Mouse (Mus musculus) C2C12 (cell line): ENCODE results near the gene Slc2a2. TPM values are rescaled to one million over a fixed set of nuclear protein-coding genes. Genes with fewer than 3 reads are reported as not detected.

Experiments
- H3K27me3 ChIP-seq: one replicate; pipeline ENCODE4 v1.6.1; 2011; ENCODE audit not compliant: control insufficient read depth, insufficient read depth, insufficient read length
- H3K36me3 ChIP-seq: one replicate; pipeline ENCODE4 v1.6.1; 2011; ENCODE audit not compliant: control insufficient read depth, insufficient read depth
- H3K4me3 ChIP-seq: one replicate; pipeline ENCODE4 v1.5.1; 2011; ENCODE audit warnings: mild to moderate bottlenecking, control low read depth; ENCODE audit not compliant: poor library complexity, insufficient read depth, severe bottlenecking
- H3K79me2 ChIP-seq: one replicate; pipeline ENCODE4 v1.6.1; 2011; ENCODE audit not compliant: control insufficient read depth, insufficient read depth
- H3K79me3 ChIP-seq: one replicate; pipeline ENCODE4 v1.6.1; 2011; ENCODE audit warnings: low read depth, control low read depth
- H3ac ChIP-seq: one replicate; pipeline ENCODE3; 2011; ENCODE audit warnings: low read depth; ENCODE audit not compliant: control insufficient read depth, insufficient read length
- CEBPB ChIP-seq: IDR thresholded peaks from one replicate; pipeline ENCODE4 v1.6.1; 2011; ENCODE audit warnings: low read depth, mild to moderate bottlenecking, control low read depth, moderate library complexity
- CTCF ChIP-seq: IDR thresholded peaks from one replicate; pipeline ENCODE4 v1.5.1; 2011; ENCODE audit not compliant: control insufficient read depth, insufficient read depth, insufficient read length
- FOSL1 ChIP-seq: IDR thresholded peaks from one replicate; pipeline ENCODE4 v1.8.0; 2011; ENCODE audit warnings: mild to moderate bottlenecking, low read length; ENCODE audit not compliant: poor library complexity, insufficient read depth, severe bottlenecking
- MAX ChIP-seq: IDR thresholded peaks from one replicate; pipeline ENCODE4 v1.6.1; 2011; ENCODE audit warnings: mild to moderate bottlenecking, control low read depth
- MYOD1 ChIP-seq: IDR thresholded peaks from one replicate; pipeline ENCODE4 v1.6.1; 2011; ENCODE audit warnings: low read depth; ENCODE audit not compliant: control insufficient read depth, insufficient read length
- MYOG ChIP-seq: IDR thresholded peaks from one replicate; pipeline ENCODE4 v1.6.1; 2011; ENCODE audit not compliant: control insufficient read depth, insufficient read length; ENCODE audit errors: extremely low read depth
- USF1 ChIP-seq: IDR thresholded peaks from one replicate; pipeline ENCODE4 v1.6.1; 2011; ENCODE audit warnings: low read depth, mild to moderate bottlenecking, control low read depth, moderate library complexity
- long read RNA-seq, 2 experiments: library from polyadenylated mRNA; unstranded; transcript quantifications; one replicate each; pipeline ENCODE4 v2.0.0; 2019 to 2020
- polyA plus RNA-seq: library from polyadenylated mRNA; unstranded; fragments of >200 nt; fragmentation: generic; extraction: Trizol; gene quantifications from one replicate; pipeline ENCODE4 v1.2.1, GENCODE M21; 2012; ENCODE audit warnings: missing spikeins

The Slc2a2 gene
- polyA plus RNA-seq = not detected
- long read RNA-seq, experiment 1 = 0 reads
- long read RNA-seq, experiment 2 = 0 reads

- Histone ChIP-seq H3ac (no peak within 1 kb of the TSS), H3K27me3 (peaks cover 19% of the 10 kb centered on the region), H3K79me2 (no peaks in the 10 kb centered on the region), H3K36me3 (no peaks in the 10 kb centered on the region), H3K79me3 (no peaks in the 10 kb centered on the region), H3K4me3 (no peak within 1 kb of the TSS)
- no peak for TF ChIP-seq CEBPB
- no peak for TF ChIP-seq MYOG
- no peak for TF ChIP-seq CTCF
- TF ChIP-seq MAX = no peak
- TF ChIP-seq USF1 = no peak
- no peak for TF ChIP-seq MYOD1
- no peak for TF ChIP-seq FOSL1
Observed at GRCm38 (mm10) chr3:28697797-28698196, at the start of gene Slc2a2. Gene Slc2a2, plus strand, starts transcription at chr3:28697903.

GRCm38 (mm10) chr3:28652574-28652973 is 45.1 kb upstream of the Slc2a2 start:
- peaks cover 3% of the 10 kb centered on the region for H3K27me3 ChIP-seq
- H3K36me3 ChIP-seq = no peaks in the 10 kb centered on the region
- no peak overlapping the region for H3ac ChIP-seq
- no peaks in the 10 kb centered on the region for H3K79me3 ChIP-seq
- H3K79me2 ChIP-seq = no peaks in the 10 kb centered on the region
- no peak for TF ChIP-seq CEBPB
- TF ChIP-seq MYOD1 = no peak
- TF ChIP-seq CTCF = no peak
- no peak for TF ChIP-seq USF1
- TF ChIP-seq MYOG = no peak
- no peak for TF ChIP-seq MAX
- TF ChIP-seq FOSL1 = no peak
- H3K4me3 ChIP-seq = no peak overlapping the region

- TF ChIP-seq CEBPB (no peak), CTCF (no peak), MYOG (no peak), MAX (no peak), USF1 (no peak), FOSL1 (no peak), MYOD1 (no peak)
- Histone ChIP-seq H3K79me3 (no peaks in the 10 kb centered on the region), H3K79me2 (no peaks in the 10 kb centered on the region), H3K4me3 (no peak overlapping the region), H3ac (no peak overlapping the region), H3K36me3 (no peaks in the 10 kb centered on the region), H3K27me3 (peaks cover 3% of the 10 kb centered on the region)
Observed at GRCm38 (mm10) chr3:28653043-28653442, 44.7 kb upstream of the Slc2a2 start.

DNA sequence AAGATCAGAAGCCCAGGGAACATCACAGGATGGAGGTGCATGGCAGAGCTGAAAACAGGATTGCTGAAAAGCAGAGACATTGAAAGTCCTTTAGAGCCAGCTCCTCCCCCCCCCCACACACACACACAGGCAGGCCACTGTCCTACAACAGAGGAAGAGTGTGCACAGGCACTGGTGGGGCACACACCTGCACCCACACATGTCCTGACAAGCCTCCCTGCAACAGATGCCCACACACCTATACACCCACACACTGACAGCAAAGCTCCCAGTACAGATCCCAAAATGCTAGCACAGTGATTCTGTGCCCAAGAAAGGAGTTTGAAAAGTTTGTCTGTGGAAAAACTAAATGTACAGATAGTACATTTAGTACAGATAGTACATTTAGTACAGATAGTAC is 43.0 kb upstream of the Slc2a2 start:
- Histone ChIP-seq H3ac (no peak overlapping the region), H3K4me3 (no peak overlapping the region), H3K36me3 (no peaks in the 10 kb centered on the region), H3K27me3 (peaks cover 3% of the 10 kb centered on the region), H3K79me3 (no peaks in the 10 kb centered on the region), H3K79me2 (no peaks in the 10 kb centered on the region)
- TF ChIP-seq FOSL1 (no peak), USF1 (no peak), CEBPB (no peak), CTCF (no peak), MYOG (no peak), MAX (no peak), MYOD1 (no peak)

GRCm38 (mm10) chr3:28658349-28658748 is 39.4 kb upstream of the Slc2a2 start:
- TF ChIP-seq CTCF (peak; percentile 1), CEBPB (no peak)
- no peaks in the 10 kb centered on the region for H3K27me3 ChIP-seq
- H3K4me3 ChIP-seq = no peak overlapping the region
- no peak overlapping the region for H3ac ChIP-seq
- H3K36me3 ChIP-seq = no peaks in the 10 kb centered on the region
- H3K79me2 ChIP-seq = no peaks in the 10 kb centered on the region
- no peaks in the 10 kb centered on the region for H3K79me3 ChIP-seq

DNA sequence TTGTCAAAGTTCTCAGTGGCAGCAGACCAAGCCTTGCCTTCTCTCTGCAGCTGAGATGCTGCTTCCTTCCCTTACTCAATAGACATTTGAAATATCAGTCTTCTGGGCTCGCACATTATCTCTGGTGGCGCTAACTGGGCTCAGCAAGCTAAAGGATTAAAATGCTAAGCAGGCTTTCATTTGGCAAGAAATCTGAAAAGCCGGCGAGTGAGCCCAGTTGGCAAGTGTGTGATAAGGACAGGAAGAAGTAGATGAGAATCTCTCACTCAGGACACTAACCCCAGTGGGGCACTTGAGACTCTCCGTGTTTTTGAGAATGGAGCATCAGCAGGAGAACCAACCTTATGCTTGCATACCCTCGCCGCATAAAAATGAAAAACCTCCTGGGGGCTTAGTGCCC is 16.9 kb upstream of the Slc2a2 start:
- peaks cover 15% of the 10 kb centered on the region for H3K27me3 ChIP-seq
- TF ChIP-seq CEBPB = no peak
- TF ChIP-seq MAX = no peak
- TF ChIP-seq USF1 = no peak
- TF ChIP-seq FOSL1 = no peak
- TF ChIP-seq MYOD1 = no peak
- no peak for TF ChIP-seq MYOG
- no peak for TF ChIP-seq CTCF
- H3K79me3 ChIP-seq = no peaks in the 10 kb centered on the region
- no peaks in the 10 kb centered on the region for H3K79me2 ChIP-seq
- no peak overlapping the region for H3ac ChIP-seq
- H3K4me3 ChIP-seq = no peak overlapping the region
- H3K36me3 ChIP-seq = no peaks in the 10 kb centered on the region
